Mouse (Mus musculus): ENCODE measurements around the gene Adamts17. TPM values are rescaled to one million over a fixed set of nuclear protein-coding genes. Genes with fewer than 3 reads are reported as not detected.
A peak's percentile ranks its signal among the peaks of the same experiment; 100 is the strongest.

Adamts17 gene
- total and polyA plus RNA-seq, 3 experiments = 0.47 to 1.5 (median 0.51) TPM

DNA sequence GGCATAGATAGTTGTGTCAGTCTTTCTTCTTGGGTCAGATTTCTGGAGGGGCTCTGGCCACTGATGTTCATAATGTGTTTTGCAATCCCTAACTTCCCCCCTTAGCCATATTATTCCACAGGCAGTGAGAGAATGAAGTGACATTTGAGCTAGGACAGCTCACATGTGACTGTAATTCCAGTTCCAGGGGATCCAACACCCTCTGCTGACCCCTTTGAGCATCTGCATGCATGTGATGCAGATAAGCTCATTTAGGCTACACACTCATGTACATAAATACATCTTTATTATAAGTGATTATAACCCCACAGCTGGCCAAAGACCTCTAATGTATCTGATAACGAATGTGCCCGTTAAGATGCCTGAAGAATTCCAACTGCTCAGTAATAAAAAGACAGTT is 33.7 kb downstream of the Adamts17 start:
- no peaks in the 10 kb centered on the region for H3K27me3 ChIP-seq (ENCODE audit: control insufficient read depth, insufficient read depth, low read length)
- H3K4me3 ChIP-seq = no peak overlapping the region
- no peak overlapping the region for H3K27ac ChIP-seq
- DNase-seq = no peak
- WGBS = 87% methylated on average over 2 of the region's 2 CpGs
- no peaks in the 10 kb centered on the region for H3K4me1 ChIP-seq (ENCODE audit: control insufficient read depth, insufficient read depth, low read length)
- no peaks in the 10 kb centered on the region for H3K36me3 ChIP-seq (ENCODE audit: control insufficient read depth, insufficient read depth, low read length)
- H3K9ac ChIP-seq (ENCODE audit: low read depth, low read length) = no peak overlapping the region
- no peaks in the 10 kb centered on the region for H3K79me2 ChIP-seq (replicated peaks; ENCODE audit: control insufficient read depth, insufficient read depth, low read length)
- TF ChIP-seq EP300 (IDR thresholded peaks at IDR 0.05; ENCODE audit: insufficient read depth, low read depth, low read length) = no peak
- TF ChIP-seq POLR2A (IDR thresholded peaks at IDR 0.05; ENCODE audit: insufficient read depth, low read depth, low read length) = no peak
- TF ChIP-seq CTCF (IDR thresholded peaks at IDR 0.05) = no peak
- intact Hi-C loops (cut with DNase I) = no loop called here

DNA sequence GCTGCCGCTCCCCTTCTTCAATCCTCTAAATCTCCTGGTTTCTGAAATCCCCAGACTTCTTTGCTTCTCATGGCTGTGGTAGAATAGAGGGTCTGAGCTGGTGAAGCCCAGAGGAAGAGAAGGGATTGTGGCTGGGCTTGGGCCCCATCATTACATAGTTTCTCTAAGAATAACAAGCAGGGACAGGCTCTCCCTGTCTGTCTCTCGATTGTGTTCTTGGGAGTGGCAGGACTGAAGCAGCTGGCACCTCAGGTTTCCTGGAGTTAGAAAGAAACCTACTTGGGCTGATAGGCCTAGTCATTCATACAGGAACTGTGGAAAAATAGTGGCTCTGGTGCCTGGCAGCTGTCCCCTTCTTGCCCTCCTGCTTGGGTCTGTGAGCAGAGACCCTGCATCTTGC is 51.9 kb downstream of the Adamts17 start:
- 63% methylated on average over 2 of the region's 2 CpGs for WGBS
- no peaks in the 10 kb centered on the region for H3K79me2 ChIP-seq (replicated peaks; ENCODE audit: control insufficient read depth, insufficient read depth, low read length)
- DNase-seq = no peak
- H3K9ac ChIP-seq (ENCODE audit: low read depth, low read length) = no peak overlapping the region
- TF ChIP-seq CTCF (IDR thresholded peaks at IDR 0.05) = no peak
- no peak for TF ChIP-seq EP300 (IDR thresholded peaks at IDR 0.05; ENCODE audit: insufficient read depth, low read depth, low read length)
- TF ChIP-seq POLR2A (IDR thresholded peaks at IDR 0.05; ENCODE audit: insufficient read depth, low read depth, low read length) = no peak
- H3K27me3 ChIP-seq (ENCODE audit: control insufficient read depth, insufficient read depth, low read length) = no peaks in the 10 kb centered on the region
- no peaks in the 10 kb centered on the region for H3K36me3 ChIP-seq (ENCODE audit: control insufficient read depth, insufficient read depth, low read length)
- no peak overlapping the region for H3K27ac ChIP-seq
- H3K4me3 ChIP-seq = no peak overlapping the region
- no peaks in the 10 kb centered on the region for H3K4me1 ChIP-seq (ENCODE audit: control insufficient read depth, insufficient read depth, low read length)
- intact Hi-C loops (cut with DNase I) = no loop called here

DNA sequence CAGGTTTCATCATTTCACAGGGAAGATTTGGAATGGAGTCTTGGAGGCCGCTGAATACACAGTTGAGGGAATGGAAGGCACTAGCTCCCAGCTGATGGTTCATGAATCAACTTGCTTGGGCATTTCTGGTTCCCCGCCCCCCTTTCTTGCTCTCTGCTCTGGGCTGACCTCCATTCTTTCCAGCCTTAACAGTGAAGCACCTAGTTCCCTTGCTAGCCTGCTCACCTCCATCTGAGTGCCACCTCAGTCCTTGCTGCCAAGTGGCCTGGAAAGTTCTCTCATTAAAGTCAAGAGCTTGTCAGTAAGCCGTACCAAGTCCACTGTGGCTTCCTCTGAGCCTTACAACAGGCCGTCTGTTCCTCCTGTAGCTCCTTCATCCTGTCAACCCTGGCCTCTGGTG is 52.6 kb downstream of the Adamts17 start:
- no peaks in the 10 kb centered on the region for H3K27me3 ChIP-seq (ENCODE audit: control insufficient read depth, insufficient read depth, low read length)
- no peak for DNase-seq
- no peaks in the 10 kb centered on the region for H3K36me3 ChIP-seq (ENCODE audit: control insufficient read depth, insufficient read depth, low read length)
- H3K27ac ChIP-seq = no peak overlapping the region
- H3K4me3 ChIP-seq = no peak overlapping the region
- no peaks in the 10 kb centered on the region for H3K4me1 ChIP-seq (ENCODE audit: control insufficient read depth, insufficient read depth, low read length)
- intact Hi-C loops (cut with DNase I) = no loop called here
- H3K9ac ChIP-seq (ENCODE audit: low read depth, low read length) = no peak overlapping the region
- H3K79me2 ChIP-seq (replicated peaks; ENCODE audit: control insufficient read depth, insufficient read depth, low read length) = no peaks in the 10 kb centered on the region
- whole genome bisulfite sequencing = 81% methylated on average over 4 of the region's 4 CpGs
- TF ChIP-seq CTCF (IDR thresholded peaks at IDR 0.05) (no peak), POLR2A (IDR thresholded peaks at IDR 0.05; ENCODE audit: insufficient read depth, low read depth, low read length) (no peak), EP300 (IDR thresholded peaks at IDR 0.05; ENCODE audit: insufficient read depth, low read depth, low read length) (no peak)

DNA sequence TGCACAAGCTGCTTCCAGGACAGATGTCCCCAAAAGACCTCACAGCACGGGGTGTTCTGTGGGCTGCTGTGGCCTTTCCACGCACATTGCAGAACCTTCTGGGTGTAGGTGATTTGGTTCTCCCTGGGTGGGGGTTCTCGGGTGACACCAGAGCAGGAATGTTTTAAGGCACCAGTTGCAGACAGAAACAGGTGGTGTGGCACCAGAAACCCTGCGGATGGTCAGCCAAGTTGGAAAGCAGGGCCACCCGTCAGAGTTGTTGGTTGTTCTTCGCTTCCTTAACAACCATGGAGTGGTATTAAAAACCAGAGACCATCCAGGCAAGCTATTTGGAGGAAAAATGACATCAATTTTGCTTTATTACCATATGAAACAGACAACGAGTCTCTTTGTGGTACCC is 62.8 kb downstream of the Adamts17 start:
- H3K36me3 ChIP-seq (ENCODE audit: control insufficient read depth, insufficient read depth, low read length) = no peaks in the 10 kb centered on the region
- H3K4me1 ChIP-seq (ENCODE audit: control insufficient read depth, insufficient read depth, low read length) = peaks cover 11% of the 10 kb centered on the region
- no peak overlapping the region for H3K27ac ChIP-seq
- intact Hi-C loops (cut with DNase I) = no loop called here
- H3K79me2 ChIP-seq (replicated peaks; ENCODE audit: control insufficient read depth, insufficient read depth, low read length) = no peaks in the 10 kb centered on the region
- no peak for DNase-seq
- WGBS = 83% methylated on average over 7 of the region's 7 CpGs
- no peaks in the 10 kb centered on the region for H3K27me3 ChIP-seq (ENCODE audit: control insufficient read depth, insufficient read depth, low read length)
- no peak for TF ChIP-seq CTCF (IDR thresholded peaks at IDR 0.05)
- TF ChIP-seq POLR2A (IDR thresholded peaks at IDR 0.05; ENCODE audit: insufficient read depth, low read depth, low read length) = no peak
- TF ChIP-seq EP300 (IDR thresholded peaks at IDR 0.05; ENCODE audit: insufficient read depth, low read depth, low read length) = no peak
- H3K9ac ChIP-seq (ENCODE audit: low read depth, low read length) = no peak overlapping the region
- no peak overlapping the region for H3K4me3 ChIP-seq

DNA sequence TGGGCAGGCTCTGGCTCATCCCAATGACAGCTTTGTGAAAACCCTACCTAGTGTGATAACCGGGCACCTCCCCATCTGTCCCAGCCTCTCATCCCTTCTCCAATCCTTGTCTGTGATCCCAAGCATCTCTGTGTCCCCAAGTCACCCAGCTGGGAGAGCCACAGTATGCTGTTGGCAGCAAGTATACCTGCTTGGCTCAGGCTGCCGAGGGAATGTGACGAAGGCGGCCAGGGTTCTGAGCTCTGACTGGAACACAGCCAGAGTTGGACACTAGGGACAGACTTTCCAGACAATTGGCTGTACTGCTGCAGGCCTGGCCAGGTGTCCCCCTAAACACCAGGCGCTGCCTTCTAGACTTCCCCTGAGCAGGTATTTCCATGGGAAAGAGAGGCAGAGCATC is 63.5 kb downstream of the Adamts17 start:
- peak; percentile 39 for TF ChIP-seq CTCF (IDR thresholded peaks at IDR 0.05)
- TF ChIP-seq POLR2A (IDR thresholded peaks at IDR 0.05; ENCODE audit: insufficient read depth, low read depth, low read length) = no peak
- TF ChIP-seq EP300 (IDR thresholded peaks at IDR 0.05; ENCODE audit: insufficient read depth, low read depth, low read length) = peak; percentile 43; the same call in 1 of the 2 replicates
- DNase-seq = peak; percentile 71 to 77
- intact Hi-C loops (cut with DNase I) = no loop called here
- WGBS = 22% methylated on average over 5 of the region's 5 CpGs
- H3K36me3 ChIP-seq (ENCODE audit: control insufficient read depth, insufficient read depth, low read length) = no peaks in the 10 kb centered on the region
- no peaks in the 10 kb centered on the region for H3K79me2 ChIP-seq (replicated peaks; ENCODE audit: control insufficient read depth, insufficient read depth, low read length)
- no peak overlapping the region for H3K4me3 ChIP-seq
- H3K4me1 ChIP-seq (ENCODE audit: control insufficient read depth, insufficient read depth, low read length) = peaks cover 11% of the 10 kb centered on the region
- H3K27ac ChIP-seq = no peak overlapping the region
- H3K27me3 ChIP-seq (ENCODE audit: control insufficient read depth, insufficient read depth, low read length) = no peaks in the 10 kb centered on the region
- no peak overlapping the region for H3K9ac ChIP-seq (ENCODE audit: low read depth, low read length)

DNA sequence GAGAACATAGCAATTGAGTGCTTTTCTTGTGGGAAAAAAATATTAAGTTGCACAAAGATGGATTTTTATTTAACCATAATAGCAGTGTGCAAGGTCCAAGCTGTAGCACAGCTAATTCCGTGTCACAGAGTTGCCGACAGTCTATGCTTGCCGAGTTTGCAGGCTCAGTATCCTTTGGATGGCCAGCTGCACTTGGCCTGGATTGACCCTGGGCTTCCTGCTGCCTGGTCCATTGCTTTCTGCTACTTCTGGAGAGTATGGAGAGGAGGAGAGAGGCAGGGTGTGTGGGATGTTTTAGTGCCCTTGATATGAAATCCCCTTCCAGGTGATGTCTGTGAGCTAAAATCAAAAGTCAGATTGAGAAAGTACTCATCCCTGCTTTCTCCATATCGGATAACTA is 66.4 kb downstream of the Adamts17 start:
- Histone ChIP-seq H3K4me1 (ENCODE audit: control insufficient read depth, insufficient read depth, low read length) (peaks cover 11% of the 10 kb centered on the region), H3K79me2 (replicated peaks; ENCODE audit: control insufficient read depth, insufficient read depth, low read length) (no peaks in the 10 kb centered on the region), H3K27me3 (ENCODE audit: control insufficient read depth, insufficient read depth, low read length) (no peaks in the 10 kb centered on the region), H3K9ac (ENCODE audit: low read depth, low read length) (no peak overlapping the region), H3K36me3 (ENCODE audit: control insufficient read depth, insufficient read depth, low read length) (no peaks in the 10 kb centered on the region), H3K27ac (no peak overlapping the region), H3K4me3 (no peak overlapping the region)
- 62% methylated on average over 4 of the region's 4 CpGs for WGBS
- no peak for DNase-seq
- TF ChIP-seq CTCF (IDR thresholded peaks at IDR 0.05) = no peak
- no peak for TF ChIP-seq EP300 (IDR thresholded peaks at IDR 0.05; ENCODE audit: insufficient read depth, low read depth, low read length)
- TF ChIP-seq POLR2A (IDR thresholded peaks at IDR 0.05; ENCODE audit: insufficient read depth, low read depth, low read length) = no peak
- intact Hi-C loops (cut with DNase I) = no loop called here
